Mouse (Mus musculus) megakaryocyte, embryonic 14.5 days (primary cell): ENCODE measurements around the gene Tbxas1. TPM values are rescaled to one million over a fixed set of nuclear protein-coding genes. Genes with fewer than 3 reads are reported as not detected.

Source experiments
- H3K27me3 ChIP-seq: replicated peaks from 2 replicates; pipeline ENCODE3; 2012; ENCODE audit warnings: inconsistent platforms
- H3K36me3 ChIP-seq: replicated peaks from 2 replicates; pipeline ENCODE3; 2012; ENCODE audit warnings: low read length, inconsistent platforms, mixed read lengths
- H3K4me1 ChIP-seq: 2 replicates; pipeline ENCODE4 v1.6.1; 2012; ENCODE audit warnings: inconsistent platforms
- H3K4me3 ChIP-seq: replicated peaks from 2 replicates; pipeline ENCODE3; 2012; ENCODE audit warnings: moderate library complexity, mild to moderate bottlenecking, inconsistent platforms
- H3K9me3 ChIP-seq: 2 replicates; pipeline ENCODE4 v1.6.1; 2012; ENCODE audit warnings: inconsistent platforms
- FLI1 ChIP-seq: IDR thresholded peaks from 2 replicates; pipeline ENCODE4 v1.6.1; 2012; ENCODE audit warnings: low read length, inconsistent platforms, mixed read lengths
- GATA1 ChIP-seq: IDR thresholded peaks from 3 replicates; pipeline ENCODE4 v1.6.1; 2012; ENCODE audit warnings: mixed read lengths, low read length, inconsistent platforms, borderline replicate concordance
- polyA plus RNA-seq: library from polyadenylated mRNA; stranded (reverse); fragments of >175 nt; gene quantifications from 2 replicates; pipeline ENCODE4 v1.2.3, GENCODE M21; 2012; ENCODE audit warnings: low replicate concordance; ENCODE audit not compliant: insufficient read depth

Gene Tbxas1
- polyA plus RNA-seq, 1 experiment = 265 TPM

- no peaks in the 10 kb centered on the region for H3K27me3 ChIP-seq
- TF ChIP-seq FLI1 (no peak), GATA1 (no peak)
- peaks cover 99% of the 10 kb centered on the region for H3K36me3 ChIP-seq
- H3K4me1 ChIP-seq = peaks cover 68% of the 10 kb centered on the region
- no peaks in the 10 kb centered on the region for H3K9me3 ChIP-seq
- H3K4me3 ChIP-seq = no peak overlapping the region
Measured at GRCm38 (mm10) chr6:38997838-38998237, 122.6 kb downstream of the Tbxas1 start.

- Histone ChIP-seq H3K4me3 (no peak overlapping the region), H3K27me3 (no peaks in the 10 kb centered on the region)
- TF ChIP-seq GATA1 (no peak), FLI1 (no peak)
Measured at GRCm38 (mm10) chr6:39003126-39003525, 127.9 kb downstream of the Tbxas1 start.

DNA sequence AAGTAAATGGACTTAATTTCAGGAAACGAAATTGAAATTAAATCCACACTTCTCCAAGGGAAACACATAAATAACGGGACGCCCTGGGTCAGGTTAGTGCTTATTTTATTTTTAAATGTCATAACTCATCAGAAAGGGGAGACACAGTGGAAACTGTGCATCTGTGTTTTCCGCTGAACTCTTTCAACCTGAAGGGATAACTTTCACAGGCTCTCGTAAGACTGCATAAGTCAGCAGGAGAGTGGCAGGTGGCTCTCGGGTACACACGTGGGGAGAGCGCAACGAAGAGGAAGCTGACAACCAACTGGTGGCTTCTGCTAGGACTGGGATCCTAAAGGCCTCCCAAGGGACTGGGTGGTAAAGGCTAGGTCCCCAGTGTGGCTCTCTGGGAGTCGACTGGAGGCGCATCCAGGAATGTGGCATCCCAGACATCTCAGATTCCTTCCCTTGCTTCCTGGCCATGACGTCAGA is 128.8 kb downstream of the Tbxas1 start:
- Histone ChIP-seq H3K4me3 (no peak overlapping the region), H3K27me3 (no peaks in the 10 kb centered on the region), H3K9me3 (no peaks in the 10 kb centered on the region), H3K4me1 (peaks cover 44% of the 10 kb centered on the region), H3K36me3 (peaks cover 100% of the 10 kb centered on the region)
- no peak for TF ChIP-seq FLI1
- TF ChIP-seq GATA1 = no peak

More at GRCm38 (mm10) chr6:39003126-39003525, 127.9 kb downstream of the Tbxas1 start:
- peaks cover 100% of the 10 kb centered on the region for H3K36me3 ChIP-seq
- no peaks in the 10 kb centered on the region for H3K9me3 ChIP-seq
- H3K4me1 ChIP-seq = peaks cover 49% of the 10 kb centered on the region

- no peaks in the 10 kb centered on the region for H3K9me3 ChIP-seq
- H3K4me3 ChIP-seq = no peak overlapping the region
- H3K27me3 ChIP-seq = no peaks in the 10 kb centered on the region
- H3K4me1 ChIP-seq = peaks cover 41% of the 10 kb centered on the region
- H3K36me3 ChIP-seq = peaks cover 100% of the 10 kb centered on the region
- no peak for TF ChIP-seq FLI1
- no peak for TF ChIP-seq GATA1
Measured at GRCm38 (mm10) chr6:39005267-39005944, 130.2 kb downstream of the Tbxas1 start.

- TF ChIP-seq GATA1 (no peak), FLI1 (no peak)
- H3K4me3 ChIP-seq = no peak overlapping the region
- peaks cover 38% of the 10 kb centered on the region for H3K4me1 ChIP-seq
- no peaks in the 10 kb centered on the region for H3K27me3 ChIP-seq
- 0 out of 2 replicates have a peak, but pooled peaks cover 1% of the 10 kb centered on the region for H3K9me3 ChIP-seq
- H3K36me3 ChIP-seq = peaks cover 100% of the 10 kb centered on the region
Measured at GRCm38 (mm10) chr6:39005945-39006572, 130.9 kb downstream of the Tbxas1 start.

DNA sequence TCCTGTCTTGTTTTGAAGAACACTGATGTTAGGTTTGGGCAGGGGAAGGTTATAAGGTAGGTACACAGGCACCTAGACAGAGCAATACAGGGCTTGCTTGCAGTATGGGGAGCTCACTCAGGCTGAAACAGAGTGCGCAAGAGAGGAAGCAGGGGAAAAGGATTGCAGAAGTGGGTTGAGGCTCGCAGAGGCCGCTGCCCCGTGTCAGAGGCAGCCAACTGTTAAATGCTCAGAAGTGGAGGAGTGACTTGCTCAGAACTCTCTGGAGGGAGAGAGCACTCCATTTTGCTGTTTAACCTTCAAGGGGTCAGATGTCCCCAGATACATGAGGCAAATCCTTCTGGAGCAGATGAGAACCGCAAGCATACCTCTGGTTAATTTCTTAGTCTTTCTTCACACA is 132.0 kb downstream of the Tbxas1 start:
- Histone ChIP-seq H3K27me3 (no peaks in the 10 kb centered on the region), H3K9me3 (peaks cover 9% of the 10 kb centered on the region; the same call in 1 of the 2 replicates), H3K4me1 (peaks cover 33% of the 10 kb centered on the region), H3K4me3 (no peak overlapping the region), H3K36me3 (peaks cover 100% of the 10 kb centered on the region)
- TF ChIP-seq FLI1 (no peak), GATA1 (no peak)

DNA sequence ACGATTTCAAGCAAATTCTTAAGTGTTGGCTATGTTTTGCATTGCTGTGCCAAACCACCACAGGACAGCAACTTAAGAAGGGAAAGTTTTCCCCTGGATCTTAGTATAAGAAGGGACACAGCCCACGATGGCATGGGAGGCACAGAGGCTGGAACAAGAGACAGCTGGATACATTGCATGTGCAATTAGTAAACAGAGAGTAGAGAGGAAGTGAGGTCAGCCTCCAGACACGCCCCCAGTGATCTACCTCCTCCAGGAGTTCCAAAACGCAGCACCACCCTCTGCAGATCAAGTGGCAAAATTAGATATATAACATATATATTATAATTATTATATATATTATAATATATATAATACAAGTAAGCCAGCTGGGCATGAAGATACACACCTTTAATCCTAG is 132.9 kb downstream of the Tbxas1 start:
- TF ChIP-seq FLI1 (no peak), GATA1 (no peak)
- H3K36me3 ChIP-seq = peaks cover 100% of the 10 kb centered on the region
- H3K4me3 ChIP-seq = no peak overlapping the region
- no peaks in the 10 kb centered on the region for H3K27me3 ChIP-seq
- H3K4me1 ChIP-seq = peaks cover 34% of the 10 kb centered on the region
- peaks cover 17% of the 10 kb centered on the region for H3K9me3 ChIP-seq

DNA sequence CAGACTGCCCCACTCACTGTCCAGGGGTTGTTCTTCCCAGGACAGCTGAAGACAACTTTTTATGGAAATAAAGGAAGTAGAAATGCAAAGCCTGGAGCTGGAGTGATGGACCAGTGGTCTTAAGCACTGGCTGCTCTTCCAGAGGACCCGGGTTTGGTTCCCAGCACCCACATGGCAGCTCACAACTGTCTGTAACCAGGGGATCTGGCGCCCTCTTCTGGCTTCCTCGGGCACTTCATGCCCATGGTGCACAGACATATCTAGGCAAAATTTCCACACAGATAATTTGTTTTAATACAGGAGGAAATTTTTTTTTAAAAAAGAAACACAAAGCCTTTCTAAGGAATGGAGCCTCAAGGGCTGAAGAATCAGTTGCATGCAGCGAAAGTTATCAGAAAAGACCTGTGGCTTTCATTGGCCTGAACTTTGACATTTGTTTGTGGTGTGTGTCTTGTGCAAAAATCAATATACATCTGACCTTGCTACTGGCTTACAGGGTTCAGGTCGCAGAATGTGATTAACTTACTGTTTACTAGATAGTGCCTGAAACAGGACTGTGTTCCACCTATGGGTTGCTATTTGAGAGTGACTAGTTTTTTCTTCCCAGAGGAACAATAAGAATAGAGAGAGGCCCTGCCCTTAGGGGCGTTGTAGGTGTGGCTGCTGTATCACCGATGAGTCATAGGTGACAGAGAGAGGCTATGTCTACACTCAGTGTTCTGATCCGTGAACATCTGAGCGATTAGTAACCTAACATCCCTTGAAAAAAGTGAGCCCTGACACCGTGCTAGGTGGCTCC is 138.0 kb downstream of the Tbxas1 start:
- Histone ChIP-seq H3K4me3 (no peak overlapping the region), H3K4me1 (peaks cover 38% of the 10 kb centered on the region), H3K36me3 (peaks cover 100% of the 10 kb centered on the region), H3K9me3 (peaks cover 17% of the 10 kb centered on the region), H3K27me3 (no peaks in the 10 kb centered on the region)
- TF ChIP-seq FLI1 = no peak
- TF ChIP-seq GATA1 = no peak

- TF ChIP-seq GATA1 (no peak), FLI1 (no peak)
- H3K9me3 ChIP-seq = peaks cover under 1% of the 10 kb centered on the region
- peaks cover 99% of the 10 kb centered on the region for H3K36me3 ChIP-seq
- no peaks in the 10 kb centered on the region for H3K27me3 ChIP-seq
- H3K4me1 ChIP-seq = peaks cover 64% of the 10 kb centered on the region
- no peak overlapping the region for H3K4me3 ChIP-seq
Measured at GRCm38 (mm10) chr6:39017942-39018341, 142.7 kb downstream of the Tbxas1 start.

- Histone ChIP-seq H3K36me3 (peaks cover 99% of the 10 kb centered on the region), H3K4me1 (peaks cover 66% of the 10 kb centered on the region), H3K9me3 (no peaks in the 10 kb centered on the region), H3K4me3 (no peak overlapping the region), H3K27me3 (no peaks in the 10 kb centered on the region)
- TF ChIP-seq FLI1 = no peak
- TF ChIP-seq GATA1 = no peak
Measured at GRCm38 (mm10) chr6:39018805-39019204, 143.6 kb downstream of the Tbxas1 start.
